Mouse (Mus musculus) left cerebral cortex, adult 2 months (tissue): ENCODE measurements at regions not wholly inside any gene's neighbourhood (a gene's known extent, or its start where the extent isn't known, plus 50 kb on each side); places are given as distances from the start of the nearest gene placed in this dataset.

Source experiments
- DNase-seq, 2 experiments: peaks; one replicate each; pipeline ENCODE4 v3.0.0; 2021 to 2022; ENCODE audit warnings: low spot score in 2 of 2, mixed read lengths in 1 of 2; ENCODE audit errors: extremely low spot score in 1 of 2
- H3K27ac ChIP-seq: fragments of 200-600 bp; 2 replicates; pipeline ENCODE4 v1.8.1; 2022
- H3K4me3 ChIP-seq: fragments of 200-600 bp; 2 replicates; pipeline ENCODE4 v1.8.1; 2022
- CTCF ChIP-seq: fragments of 200-600 bp; IDR thresholded peaks from 2 replicates; pipeline ENCODE4 v1.8.1; 2022; ENCODE audit warnings: antibody characterized with exemption, mild to moderate bottlenecking, moderate library complexity
- intact Hi-C: fragments of 180-260 bp; cut with DNase I; formaldehyde crosslinking; loops from one replicate; pipeline ENCODE4 v1.15.1; 2025

DNA sequence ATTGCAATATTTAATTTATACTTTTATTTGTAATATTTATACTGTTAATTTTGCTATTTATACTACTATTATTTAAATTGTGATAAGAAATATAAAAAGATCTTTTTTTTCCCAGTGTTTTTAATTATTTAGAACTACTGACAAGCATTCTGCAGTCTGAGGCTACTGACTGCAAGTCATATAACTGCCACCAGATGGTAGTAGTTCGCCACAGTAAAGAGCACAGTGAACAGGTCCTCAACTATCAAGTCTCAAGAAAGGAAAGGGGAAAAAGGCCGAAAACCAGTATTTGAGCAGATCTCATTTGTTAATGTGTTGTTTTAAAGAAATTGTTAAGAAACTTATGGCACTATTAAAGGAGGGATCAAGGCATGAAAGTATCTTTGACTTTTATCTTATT lies 289.6 kb upstream of the Kcnh7 start:
- intact Hi-C loops = loop anchor here (10.0 kb wide), 2 partner anchors 1381 to 1651 kb away; no protein-coding TSS in a partner anchor
- no peak overlapping the region for H3K27ac ChIP-seq
- peak; percentile 84 for TF ChIP-seq CTCF
- peak; percentile 36 to 43 for DNase-seq
- H3K4me3 ChIP-seq = no peak overlapping the region

DNA sequence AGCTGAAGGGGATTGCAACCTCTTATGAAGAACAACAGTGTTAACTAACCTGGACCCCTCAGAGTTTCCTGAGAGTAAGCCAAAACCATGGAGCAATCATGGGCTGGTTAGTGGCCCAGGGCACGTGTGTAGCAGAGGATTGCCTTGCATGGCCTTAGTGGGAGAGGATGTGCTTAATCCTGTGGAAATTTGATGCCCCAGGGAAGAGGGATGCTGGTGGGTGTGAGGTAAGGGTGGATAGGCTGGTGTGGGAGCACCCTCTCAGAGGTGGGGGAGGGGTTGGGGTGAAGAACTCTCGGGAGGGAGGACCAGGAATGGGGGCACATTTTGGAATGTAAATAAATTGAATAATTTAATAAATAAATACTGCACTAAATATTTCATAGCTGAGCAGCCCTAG lies 288.2 kb upstream of the Kcnh7 start:
- intact Hi-C loops = loop anchor here (10.0 kb wide), 2 partner anchors 1383 to 1653 kb away; no protein-coding TSS in a partner anchor
- TF ChIP-seq CTCF = no peak
- H3K4me3 ChIP-seq = no peak overlapping the region
- no peak for DNase-seq
- no peak overlapping the region for H3K27ac ChIP-seq

DNA sequence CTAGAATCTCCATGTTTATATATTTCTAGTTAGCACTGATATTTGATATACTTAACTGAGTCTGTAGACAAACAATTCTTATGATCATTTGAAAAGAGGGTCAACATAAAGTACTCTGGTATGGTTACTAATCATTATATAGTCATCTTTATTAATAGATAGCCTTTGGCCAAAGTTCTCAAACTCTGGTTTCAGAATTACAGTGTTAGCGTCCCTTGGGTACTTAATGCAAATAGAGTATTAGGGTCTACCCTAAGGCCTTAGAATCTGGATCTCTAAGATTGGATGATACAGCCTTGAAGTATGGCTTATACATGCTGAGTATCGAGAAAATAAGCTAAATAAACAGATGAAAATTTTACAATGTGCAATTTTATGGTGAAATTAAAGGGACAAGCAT lies 275.0 kb upstream of the Kcnh7 start:
- intact Hi-C loops = loop anchor here (10.0 kb wide), 2 partner anchors 244 to 534 kb away; no protein-coding TSS in a partner anchor
- no peak overlapping the region for H3K4me3 ChIP-seq

DNA sequence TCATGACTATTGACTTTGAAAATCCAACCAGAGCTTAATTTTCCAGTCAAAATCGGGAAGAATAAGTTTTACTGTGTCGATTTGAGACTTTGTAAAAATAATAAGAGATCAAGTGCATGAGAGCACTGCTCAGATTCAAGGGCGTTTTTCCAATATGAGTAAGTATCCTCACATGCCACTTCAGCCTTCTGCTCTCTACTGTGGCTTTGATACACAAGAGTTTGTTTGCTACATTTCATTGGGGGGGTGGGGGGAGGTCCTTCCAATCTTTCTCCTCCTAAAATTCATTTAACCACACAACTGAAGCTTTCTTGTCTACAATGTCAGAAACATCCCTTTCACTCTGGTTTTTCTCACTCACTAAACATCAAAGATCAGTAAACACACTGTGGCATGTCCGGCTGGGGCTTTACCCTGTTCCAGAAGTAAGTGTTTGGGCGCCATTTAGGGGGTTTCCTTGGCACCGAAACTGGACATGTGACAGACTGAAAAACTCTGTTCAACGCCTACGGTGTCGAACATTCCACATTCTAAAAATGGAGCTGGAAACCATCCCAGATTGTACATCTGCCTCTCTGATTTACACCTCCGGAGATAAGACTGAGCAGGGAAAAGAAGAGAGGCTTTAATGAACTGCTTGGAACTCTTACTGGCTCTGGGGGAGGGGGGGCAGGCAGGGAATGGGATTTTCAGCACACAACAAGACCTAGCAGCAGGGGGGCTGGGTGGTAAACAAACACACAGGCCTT lies 270.4 kb upstream of the Kcnh7 start:
- intact Hi-C loops = loop anchor here (5.0 to 10.0 kb wide), 5 partner anchors 240 to 797 kb away; partner anchors contain the start of gene Kcnh7

More for the DNA sequence above, 275.0 kb upstream of the Kcnh7 start:
- no peak for DNase-seq
- no peak for TF ChIP-seq CTCF
- no peak overlapping the region for H3K27ac ChIP-seq

DNA sequence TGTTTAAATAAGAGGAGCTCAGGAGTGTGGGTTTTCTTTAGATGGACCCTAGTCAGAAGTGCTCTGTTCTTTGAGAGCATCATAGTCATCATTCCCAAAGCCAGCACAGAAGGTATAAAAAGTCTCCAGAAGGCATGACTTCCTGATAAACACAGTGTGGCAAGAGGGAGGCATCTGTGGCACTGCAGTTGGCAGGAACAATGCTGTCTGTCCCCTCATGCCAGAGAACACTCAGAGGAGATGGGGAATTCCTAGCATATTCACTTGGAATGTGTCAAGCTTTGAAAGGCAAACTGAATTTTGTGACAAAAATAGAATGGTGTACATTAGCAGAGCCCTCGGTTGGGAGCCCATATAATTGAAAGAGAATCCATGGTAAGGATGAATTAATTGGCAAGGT lies 268.8 kb upstream of the Kcnh7 start:
- TF ChIP-seq CTCF = no peak
- no peak overlapping the region for H3K27ac ChIP-seq
- intact Hi-C loops = loop anchor here (5.0 to 10.0 kb wide), 5 partner anchors 238 to 796 kb away; partner anchors contain the start of gene Kcnh7
- DNase-seq = no peak
- no peak overlapping the region for H3K4me3 ChIP-seq

More for the DNA sequence above, 270.4 kb upstream of the Kcnh7 start:
- TF ChIP-seq CTCF = no peak
- H3K4me3 ChIP-seq = no peak overlapping the region
- no peak overlapping the region; the same call in 1 of the 2 replicates for H3K27ac ChIP-seq
- DNase-seq = peak; percentile 30 to 33

DNA sequence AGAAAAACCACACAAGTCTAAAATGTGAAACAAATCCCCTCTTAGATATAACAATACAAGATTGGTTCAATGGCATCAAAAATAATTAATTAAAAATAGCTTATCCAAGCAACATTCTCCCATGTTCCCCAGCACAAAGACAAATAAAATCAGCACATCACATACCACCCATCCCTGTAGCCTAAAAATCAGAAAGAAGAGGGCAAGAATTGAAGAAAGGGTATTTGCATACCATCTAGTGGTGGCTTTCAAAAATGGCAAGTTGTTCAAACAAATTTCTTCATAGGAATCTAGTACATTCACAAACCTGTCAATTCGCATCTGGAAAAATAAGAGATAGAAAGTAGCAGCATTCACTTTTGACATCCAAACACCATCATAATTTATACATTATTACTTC lies 268.1 kb upstream of the Kcnh7 start:
- peak; percentile 70 for TF ChIP-seq CTCF
- no peak overlapping the region for H3K27ac ChIP-seq
- DNase-seq = no peak
- H3K4me3 ChIP-seq = no peak overlapping the region
- intact Hi-C loops = loop anchor here (5.0 to 10.0 kb wide), 5 partner anchors 237 to 795 kb away; partner anchors contain the start of gene Kcnh7

DNA sequence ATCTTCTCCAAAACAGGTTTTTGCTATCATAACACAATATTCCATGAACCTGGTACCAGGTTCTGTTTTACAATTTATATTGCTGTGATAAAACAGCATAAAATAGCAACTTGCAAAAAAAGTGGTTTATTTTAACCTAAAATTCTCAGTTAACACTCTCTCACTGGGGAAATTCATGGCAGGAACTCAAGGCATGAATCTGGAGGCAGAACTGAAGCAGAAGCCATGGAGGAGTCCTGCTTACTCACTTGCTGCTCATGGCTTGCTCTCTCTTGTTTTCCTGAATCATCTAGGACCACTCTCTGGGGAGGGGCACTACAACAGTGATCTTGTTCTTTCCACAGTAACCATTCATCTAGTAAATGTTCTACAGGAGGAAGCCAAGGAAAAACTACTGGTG lies 250.2 kb upstream of the Kcnh7 start:
- no peak overlapping the region for H3K27ac ChIP-seq
- no peak for DNase-seq
- intact Hi-C loops = no loop called here
- H3K4me3 ChIP-seq = no peak overlapping the region
- TF ChIP-seq CTCF = no peak

DNA sequence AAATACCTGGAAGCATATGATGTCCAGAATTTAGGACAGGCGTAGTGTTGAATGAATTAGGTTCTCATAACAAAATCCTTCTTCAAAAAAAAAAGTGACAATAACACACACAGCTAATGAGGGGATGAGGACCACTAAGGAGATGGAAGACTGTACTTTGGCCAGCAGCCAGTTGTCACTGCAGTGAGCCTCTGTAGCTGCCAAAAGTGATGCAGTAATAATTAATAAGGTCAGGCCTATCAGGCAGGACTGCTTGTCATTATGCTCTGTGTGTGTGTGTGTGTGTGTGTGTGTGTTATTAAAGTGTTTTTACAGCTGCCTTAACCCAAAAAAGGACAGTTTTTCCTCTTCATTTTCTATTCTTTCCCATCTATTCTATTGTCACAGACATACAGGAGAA lies 221.3 kb upstream of the Kcnh7 start:
- intact Hi-C loops = no loop called here
- Histone ChIP-seq H3K27ac (no peak overlapping the region), H3K4me3 (no peak overlapping the region)
- no peak for TF ChIP-seq CTCF
- DNase-seq = no peak
